Mouse (Mus musculus) heart, postnatal 0 days (tissue): ENCODE measurements at regions not wholly inside any gene's neighbourhood (a gene's known extent, or its start where the extent isn't known, plus 50 kb on each side); places are given as distances from the start of the nearest gene placed in this dataset.

Experiments used
- CTCF ChIP-seq: IDR thresholded peaks from 2 replicates; pipeline ENCODE4 v1.5.1; 2016; ENCODE audit warnings: antibody characterized with exemption, control low read depth, low read depth
- EP300 ChIP-seq: IDR thresholded peaks from 2 replicates; pipeline ENCODE4 v1.6.1; 2016; ENCODE audit warnings: antibody characterized with exemption, low read depth

DNA sequence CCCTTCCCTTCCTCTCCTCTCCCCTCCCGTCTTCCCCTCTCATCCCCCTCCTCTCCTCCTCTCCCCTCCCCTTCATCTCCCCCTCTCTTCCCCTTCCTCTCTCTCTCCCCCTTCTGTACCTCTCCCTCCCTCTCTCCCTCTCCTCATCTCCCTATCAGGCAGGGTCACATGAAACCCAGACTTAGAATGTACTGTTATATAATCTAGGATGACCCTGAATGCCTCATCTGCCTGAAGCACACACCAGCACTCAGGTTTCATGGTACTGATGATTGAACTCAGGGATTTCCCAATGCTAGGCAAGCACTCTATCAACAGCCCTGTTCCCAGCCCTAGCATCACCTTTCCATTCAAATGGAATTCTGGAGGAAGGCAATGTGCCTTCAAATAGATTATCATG, 264.6 kb upstream of the 1700056E22Rik start:
- TF ChIP-seq EP300 (no peak), CTCF (no peak)
